Mouse (Mus musculus) kidney, embryonic 15.5 days (tissue): Measurements from ENCODE around the gene Gm49425. TPM values are rescaled to one million over a fixed set of nuclear protein-coding genes. Genes with fewer than 3 reads are reported as not detected.

Experiments used
- ATAC-seq: fragments of 200-750 bp; cut with Nextera tagmentation; replicated peaks from 2 replicates; pipeline ENCODE4 v1.8.0; 2017; ENCODE audit warnings: moderate TSS enrichment; ENCODE audit not compliant: low FRiP score
- H3K27ac ChIP-seq: fragments of 300-500 bp; sonication (generic); 2 replicates; pipeline ENCODE4 v1.5.1; 2015; ENCODE audit warnings: mild to moderate bottlenecking, inconsistent platforms
- H3K27me3 ChIP-seq: fragments of 300-500 bp; sonication (generic); 2 replicates; pipeline ENCODE4 v1.6.1; 2015; ENCODE audit warnings: inconsistent platforms
- H3K36me3 ChIP-seq: fragments of 300-500 bp; sonication (generic); 2 replicates; pipeline ENCODE4 v1.6.1; 2015; ENCODE audit warnings: inconsistent platforms
- H3K4me1 ChIP-seq: fragments of 300-500 bp; sonication (generic); 2 replicates; pipeline ENCODE4 v1.6.1; 2015; ENCODE audit warnings: inconsistent platforms
- H3K4me2 ChIP-seq: fragments of 300-500 bp; sonication (generic); 2 replicates; pipeline ENCODE4 v1.6.1; 2015; ENCODE audit warnings: moderate library complexity, mild to moderate bottlenecking, inconsistent platforms
- H3K4me3 ChIP-seq: fragments of 300-500 bp; sonication (generic); replicated peaks from 2 replicates; pipeline ENCODE4 v1.5.1; 2015; ENCODE audit warnings: mild to moderate bottlenecking, inconsistent platforms
- H3K9ac ChIP-seq: fragments of 300-500 bp; sonication (generic); 2 replicates; pipeline ENCODE4 v1.6.1; 2015; ENCODE audit warnings: mild to moderate bottlenecking, inconsistent platforms
- H3K9me3 ChIP-seq: fragments of 300-500 bp; sonication (generic); replicated peaks from 2 replicates; pipeline ENCODE4 v1.6.1; 2016; ENCODE audit warnings: inconsistent platforms
- WGBS: fragments of 180-500 bp; shearing (Covaris S2); methylation state at CpG from one replicate; pipeline ENCODE4 v1.1.7; 2015; ENCODE audit warnings: mixed read lengths; 5-methylcytosine and 5-hydroxymethylcytosine counted together
- microRNA-seq: library from miRNA; unstranded; fragments of <30 nt; microRNA quantifications from one replicate; pipeline ENCODE4, GENCODE M21; 2016
- polyA plus RNA-seq: library from polyadenylated mRNA; unstranded; fragments of >200 nt; fragmentation: Nextera tagmentation; extraction: Ambion mirVana; gene quantifications from 2 replicates; pipeline ENCODE4 v1.2.1, GENCODE M21; 2015

Gm49425 gene
- polyA plus RNA-seq, 1 experiment from 2014 or later = not detected

GRCm38 (mm10) chr15:101483646-101484045 lies 33.4 kb downstream of the Gm49425 start:
- no peaks in the 10 kb centered on the region for H3K36me3 ChIP-seq
- H3K4me3 ChIP-seq = no peak overlapping the region
- peaks cover 9% of the 10 kb centered on the region for H3K27me3 ChIP-seq
- no peak overlapping the region for H3K4me2 ChIP-seq
- H3K27ac ChIP-seq = no peak overlapping the region
- 36% methylated on average over 1 of the region's 1 CpGs for WGBS
- no peak overlapping the region for H3K9ac ChIP-seq
- H3K9me3 ChIP-seq = no peaks in the 10 kb centered on the region
- H3K4me1 ChIP-seq = peaks cover 28% of the 10 kb centered on the region
- no peak for ATAC-seq

GRCm38 (mm10) chr15:101482056-101482455 lies 35.0 kb downstream of the Gm49425 start:
- 51% methylated on average over 4 of the region's 4 CpGs for WGBS
- Histone ChIP-seq H3K36me3 (no peaks in the 10 kb centered on the region), H3K4me2 (no peak overlapping the region), H3K4me3 (no peak overlapping the region), H3K27me3 (peaks cover 20% of the 10 kb centered on the region), H3K9me3 (no peaks in the 10 kb centered on the region), H3K9ac (no peak overlapping the region), H3K27ac (no peak overlapping the region), H3K4me1 (peaks cover 28% of the 10 kb centered on the region)
- ATAC-seq = no peak

- no peaks in the 10 kb centered on the region for H3K36me3 ChIP-seq
- no peak overlapping the region for H3K9ac ChIP-seq
- ATAC-seq = no peak
- peak overlapping the region; percentile 25 for H3K4me3 ChIP-seq
- H3K9me3 ChIP-seq = no peaks in the 10 kb centered on the region
- H3K4me1 ChIP-seq = peaks cover 22% of the 10 kb centered on the region
- H3K27ac ChIP-seq = no peak overlapping the region
- peaks cover 20% of the 10 kb centered on the region for H3K27me3 ChIP-seq
- 28% methylated on average over 11 of the region's 11 CpGs for WGBS
- H3K4me2 ChIP-seq = peak overlapping the region; percentile 68
Observed at GRCm38 (mm10) chr15:101479666-101480060, 37.4 kb downstream of the Gm49425 start.

DNA sequence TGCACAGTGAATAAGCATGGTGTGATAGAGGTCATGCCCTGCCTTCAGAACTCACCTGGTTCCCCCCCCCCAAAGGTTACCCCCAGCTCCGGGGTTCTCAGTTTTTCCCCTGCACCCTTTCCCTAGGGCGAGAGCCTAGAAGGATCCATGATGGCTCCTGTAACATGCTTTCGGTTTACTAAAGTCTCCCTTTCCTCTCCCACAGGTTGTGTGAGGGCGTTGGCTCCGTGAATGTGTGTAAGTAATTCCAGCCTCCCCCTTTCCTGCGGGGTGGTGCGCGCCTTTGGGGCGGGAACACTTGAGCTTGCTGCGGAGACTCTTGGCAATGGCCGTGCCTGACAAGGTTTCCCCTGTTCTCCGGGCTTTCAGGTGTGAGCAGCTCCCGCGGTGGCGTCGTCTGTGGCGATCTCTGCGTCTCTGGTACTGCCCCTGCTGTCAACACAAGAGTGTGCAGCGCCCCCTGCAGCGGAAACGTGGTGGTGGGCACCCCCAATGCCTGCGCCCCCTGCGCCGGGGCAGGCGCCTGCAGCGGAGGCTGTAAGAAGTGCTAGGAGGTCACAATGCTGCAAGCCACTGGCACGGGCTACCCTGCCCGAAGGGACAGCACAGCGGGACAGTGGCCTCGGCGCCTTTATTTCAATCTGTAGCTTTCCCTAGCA lies 37.9 kb downstream of the Gm49425 start:
- Histone ChIP-seq H3K4me1 (peaks cover 18% of the 10 kb centered on the region), H3K27ac (no peak overlapping the region), H3K36me3 (no peaks in the 10 kb centered on the region), H3K4me3 (peak overlapping the region; percentile 25), H3K4me2 (peak overlapping the region; percentile 68), H3K9ac (no peak overlapping the region), H3K9me3 (no peaks in the 10 kb centered on the region), H3K27me3 (peaks cover 20% of the 10 kb centered on the region)
- ATAC-seq = peak; percentile 50; the same call in 1 of the 2 replicates
- WGBS = 7% methylated on average over 31 of the region's 31 CpGs

- no peak within 1 kb of the TSS for H3K9ac ChIP-seq
- 17% methylated on average over 10 of the region's 10 CpGs for WGBS
- no peaks in the 10 kb centered on the region for H3K4me1 ChIP-seq
- peaks cover 8% of the 10 kb centered on the region; the same call in 1 of the 2 replicates for H3K27me3 ChIP-seq
- H3K36me3 ChIP-seq = no peaks in the 10 kb centered on the region
- H3K4me3 ChIP-seq = no peak within 1 kb of the TSS
- H3K9me3 ChIP-seq = no peaks in the 10 kb centered on the region
- H3K4me2 ChIP-seq = no peak within 1 kb of the TSS
- ATAC-seq = 0 out of 2 replicates have a peak, but pooled peaks have one; percentile 40
- H3K27ac ChIP-seq = no peak within 1 kb of the TSS
Observed at GRCm38 (mm10) chr15:101472952-101473528, 44.0 kb downstream of the Gm49425 start, which contains the start of gene Krt86. Gene Krt86, plus strand, starts transcription at chr15:101473478.

GRCm38 (mm10) chr15:101469093-101469492 lies 48.0 kb downstream of the Gm49425 start:
- ATAC-seq = no peak
- Histone ChIP-seq H3K4me1 (no peaks in the 10 kb centered on the region), H3K4me2 (no peak overlapping the region), H3K36me3 (no peaks in the 10 kb centered on the region), H3K27ac (no peak overlapping the region), H3K9ac (no peak overlapping the region), H3K4me3 (no peak overlapping the region), H3K9me3 (no peaks in the 10 kb centered on the region), H3K27me3 (no peaks in the 10 kb centered on the region)
- WGBS = 87% methylated on average over 4 of the region's 4 CpGs

Small RNA genes lying within 50 kb of the gene (microRNA-seq; reads per million reads assigned to microRNA genes)
- not detected for gene Gm44393

Other genes with a start within 250 kb of the Gm49425 start
- 75.0 and 80.1 TPM in 2 replicates for gene Atg101, start 233.0 kb downstream of the Gm49425 start, polyA plus RNA-seq
- gene 6030408B16Rik, start 224.0 kb downstream of the Gm49425 start, polyA plus RNA-seq = 18.1 and 19.9 TPM in 2 replicates
- gene Krt80, start 147.1 kb downstream of the Gm49425 start, polyA plus RNA-seq = 1.6 and 2.3 TPM in 2 replicates
- gene Krt7, start 106.2 kb downstream of the Gm49425 start, polyA plus RNA-seq = 69.4 and 73.4 TPM in 2 replicates
- not detected in 2 replicates for gene Krt87, start 78.5 kb downstream of the Gm49425 start, polyA plus RNA-seq
- gene Krt88, start 69.5 kb downstream of the Gm49425 start, polyA plus RNA-seq = 0.17 and 0.18 TPM in 2 replicates
- not detected in 2 replicates for gene Krt81, start 53.5 kb downstream of the Gm49425 start, polyA plus RNA-seq
- gene Krt86, start 43.8 kb downstream of the Gm49425 start, polyA plus RNA-seq = not detected in 2 replicates
- not detected in 2 replicates for gene Krt83, start 25.7 kb downstream of the Gm49425 start, polyA plus RNA-seq
- 0.31 TPM in 1 of 2 replicates, not detected in the other for gene Krt84, start 15.6 kb upstream of the Gm49425 start, polyA plus RNA-seq
- not detected in 2 replicates for gene Krt82, start 33.4 kb upstream of the Gm49425 start, polyA plus RNA-seq
- gene Krt90, start 45.7 kb upstream of the Gm49425 start, polyA plus RNA-seq = 0.08 and 0.32 TPM in 2 replicates
- gene Krt75, start 56.6 kb upstream of the Gm49425 start, polyA plus RNA-seq = 0.21 and 0.27 TPM in 2 replicates
- gene Gm5414, start 110.9 kb upstream of the Gm49425 start, polyA plus RNA-seq = not detected in 2 replicates
- not detected in 2 replicates for gene Gm5478, start 130.1 kb upstream of the Gm49425 start, polyA plus RNA-seq
- gene Krt6b, start 163.0 kb upstream of the Gm49425 start, polyA plus RNA-seq = not detected in 2 replicates
- 0.62 and 3.8 TPM in 2 replicates for gene Krt6a, start 177.0 kb upstream of the Gm49425 start, polyA plus RNA-seq
- gene Krt5, start 195.6 kb upstream of the Gm49425 start, polyA plus RNA-seq = 3.2 and 5.1 TPM in 2 replicates
- gene Krt71, start 225.8 kb upstream of the Gm49425 start, polyA plus RNA-seq = not detected in 2 replicates